Mouse (Mus musculus) hindbrain, embryonic 12.5 days (tissue): ENCODE measurements around the gene Slc3a2. TPM values are rescaled to one million over a fixed set of nuclear protein-coding genes. Genes with fewer than 3 reads are reported as not detected.
A peak's percentile ranks its signal among the peaks of the same experiment; 100 is the strongest.
"Not testable (repeated sequence)": the region's sequence is repeated elsewhere in the genome, so short reads cannot be mapped to it uniquely, and the experiment has no call there.

Experiments
- ATAC-seq: fragments of 200-750 bp; cut with Nextera tagmentation; 2 replicates; pipeline ENCODE4 v1.8.0; 2017; ENCODE audit warnings: moderate TSS enrichment; ENCODE audit not compliant: low FRiP score
- H3K27ac ChIP-seq: fragments of 300-500 bp; sonication (generic); 2 replicates; pipeline ENCODE4 v1.5.1; 2016; ENCODE audit warnings: mild to moderate bottlenecking
- H3K27me3 ChIP-seq: fragments of 300-500 bp; sonication (generic); 2 replicates; pipeline ENCODE4 v1.6.1; 2016; ENCODE audit warnings: mild to moderate bottlenecking
- H3K36me3 ChIP-seq: fragments of 300-500 bp; sonication (generic); 2 replicates; pipeline ENCODE4 v1.6.1; 2016; ENCODE audit warnings: mild to moderate bottlenecking
- H3K4me1 ChIP-seq: fragments of 300-500 bp; sonication (generic); 2 replicates; pipeline ENCODE4 v1.6.1; 2016
- H3K4me2 ChIP-seq: fragments of 300-500 bp; sonication (generic); replicated peaks from 2 replicates; pipeline ENCODE4 v1.6.1; 2016; ENCODE audit warnings: mild to moderate bottlenecking
- H3K4me3 ChIP-seq: fragments of 300-500 bp; sonication (generic); 2 replicates; pipeline ENCODE4 v1.5.1; 2016; ENCODE audit warnings: mild to moderate bottlenecking
- H3K9ac ChIP-seq: fragments of 300-500 bp; sonication (generic); 2 replicates; pipeline ENCODE4 v1.6.1; 2016; ENCODE audit warnings: mild to moderate bottlenecking, moderate library complexity
- H3K9me3 ChIP-seq: fragments of 300-500 bp; sonication (generic); replicated peaks from 2 replicates; pipeline ENCODE4 v1.6.1; 2016; ENCODE audit warnings: mild to moderate bottlenecking
- WGBS: fragments of 180-500 bp; shearing (Covaris S2); methylation state at CpG from one replicate; pipeline ENCODE4 v1.1.7; 2016; 5-methylcytosine and 5-hydroxymethylcytosine counted together
- polyA plus RNA-seq: library from polyadenylated mRNA; unstranded; fragments of >200 nt; fragmentation: Nextera tagmentation; extraction: Ambion mirVana; gene quantifications from 2 replicates; pipeline ENCODE4 v1.2.1, GENCODE M21; 2016

Slc3a2 gene
- polyA plus RNA-seq, 1 experiment from 2014 or later: 126 TPM

GRCm38 (mm10) chr19:8742176-8742575 is 19.0 kb upstream of the Slc3a2 start:
- WGBS: 21% methylated on average over 14 of the region's 14 CpGs
- Histone ChIP-seq H3K4me3 (peak overlapping the region; percentile 89), H3K4me1 (peaks cover 22% of the 10 kb centered on the region), H3K4me2 (peak overlapping the region; percentile 98), H3K27ac (peak overlapping the region; percentile 95; the same call in 1 of the 2 replicates), H3K9me3 (no peaks in the 10 kb centered on the region), H3K27me3 (no peaks in the 10 kb centered on the region), H3K36me3 (peaks cover 61% of the 10 kb centered on the region), H3K9ac (peak overlapping the region; percentile 89)
- no peak for ATAC-seq

GRCm38 (mm10) chr19:8741243-8741869 is 18.2 kb upstream of the Slc3a2 start, which contains the start of gene Stx5a:
Stx5a (plus strand) TSS chr19:8741413.
- peak; percentile 97 for ATAC-seq
- peak within 1 kb of the TSS; percentile 89 for H3K9ac ChIP-seq
- peak within 1 kb of the TSS; percentile 95 for H3K27ac ChIP-seq
- WGBS: under 1% methylated on average over 36 of the region's 36 CpGs
- H3K4me1 ChIP-seq: peaks cover 24% of the 10 kb centered on the region
- H3K36me3 ChIP-seq: peaks cover 53% of the 10 kb centered on the region
- H3K4me3 ChIP-seq: peak within 1 kb of the TSS; percentile 89
- no peaks in the 10 kb centered on the region for H3K9me3 ChIP-seq
- no peaks in the 10 kb centered on the region for H3K27me3 ChIP-seq
- H3K4me2 ChIP-seq: peak within 1 kb of the TSS; percentile 98

GRCm38 (mm10) chr19:8740603-8741002 is 17.4 kb upstream of the Slc3a2 start, which contains the start of gene 1700092M07Rik:
1700092M07Rik (plus strand) TSS chr19:8740718.
- ATAC-seq: no peak
- H3K36me3 ChIP-seq: peaks cover 45% of the 10 kb centered on the region
- WGBS: 64% methylated on average over 14 of the region's 14 CpGs

GRCm38 (mm10) chr19:8739646-8740045 is 16.5 kb upstream of the Slc3a2 start:
- Histone ChIP-seq H3K9ac (no peak overlapping the region), H3K27ac (no peak overlapping the region), H3K4me3 (no peak overlapping the region), H3K4me2 (no peak overlapping the region), H3K4me1 (peaks cover 31% of the 10 kb centered on the region), H3K27me3 (no peaks in the 10 kb centered on the region), H3K36me3 (peaks cover 36% of the 10 kb centered on the region), H3K9me3 (no peaks in the 10 kb centered on the region)
- no peak for ATAC-seq
- WGBS: 88% methylated on average over 6 of the region's 6 CpGs

More at GRCm38 (mm10) chr19:8740603-8741002, 17.4 kb upstream of the Slc3a2 start, which contains the start of gene 1700092M07Rik:
- Histone ChIP-seq H3K4me1 (peaks cover 27% of the 10 kb centered on the region), H3K9me3 (no peaks in the 10 kb centered on the region), H3K4me3 (peak within 1 kb of the TSS; percentile 89), H3K27me3 (no peaks in the 10 kb centered on the region), H3K4me2 (peak within 1 kb of the TSS; percentile 98), H3K9ac (peak within 1 kb of the TSS; percentile 89), H3K27ac (peak within 1 kb of the TSS; percentile 95)

GRCm38 (mm10) chr19:8738911-8739310 is 15.7 kb upstream of the Slc3a2 start:
- 89% methylated on average over 7 of the region's 7 CpGs for WGBS

GRCm38 (mm10) chr19:8736160-8736467 is 12.9 kb upstream of the Slc3a2 start:
- Histone ChIP-seq H3K9me3 (no peaks in the 10 kb centered on the region), H3K4me1 (peaks cover 18% of the 10 kb centered on the region), H3K36me3 (peaks cover 32% of the 10 kb centered on the region), H3K4me2 (peak overlapping the region; percentile 86), H3K27ac (peak overlapping the region; percentile 64), H3K27me3 (no peaks in the 10 kb centered on the region), H3K9ac (peak overlapping the region; percentile 76), H3K4me3 (peak overlapping the region; percentile 72)
- peak; percentile 33 for ATAC-seq
- 3% methylated on average over 11 of the region's 11 CpGs for WGBS

More at GRCm38 (mm10) chr19:8738911-8739310, 15.7 kb upstream of the Slc3a2 start:
- no peak for ATAC-seq
- Histone ChIP-seq H3K4me2 (no peak overlapping the region), H3K4me1 (peaks cover 31% of the 10 kb centered on the region), H3K27me3 (no peaks in the 10 kb centered on the region), H3K27ac (no peak overlapping the region), H3K4me3 (no peak overlapping the region), H3K9me3 (no peaks in the 10 kb centered on the region), H3K36me3 (peaks cover 34% of the 10 kb centered on the region), H3K9ac (no peak overlapping the region)

- no peaks in the 10 kb centered on the region for H3K9me3 ChIP-seq
- H3K27ac ChIP-seq: peak within 1 kb of the TSS; percentile 64
- under 1% methylated on average over 32 of the region's 32 CpGs for WGBS
- peaks cover 31% of the 10 kb centered on the region for H3K36me3 ChIP-seq
- H3K4me3 ChIP-seq: peak within 1 kb of the TSS; percentile 72
- peak within 1 kb of the TSS; percentile 86 for H3K4me2 ChIP-seq
- peak; percentile 95 for ATAC-seq
- H3K27me3 ChIP-seq: no peaks in the 10 kb centered on the region
- H3K9ac ChIP-seq: peak within 1 kb of the TSS; percentile 76
- H3K4me1 ChIP-seq: peaks cover 13% of the 10 kb centered on the region
Measured at GRCm38 (mm10) chr19:8735389-8736159, 12.4 kb upstream of the Slc3a2 start, which contains the start of gene Wdr74. Wdr74 (plus strand) TSS chr19:8735827.

GRCm38 (mm10) chr19:8734334-8734733 is 11.2 kb upstream of the Slc3a2 start:
- Histone ChIP-seq H3K4me2 (no peak overlapping the region), H3K27ac (no peak overlapping the region), H3K9ac (no peak overlapping the region), H3K36me3 (peaks cover 18% of the 10 kb centered on the region), H3K9me3 (no peaks in the 10 kb centered on the region), H3K4me3 (no peak overlapping the region), H3K27me3 (no peaks in the 10 kb centered on the region), H3K4me1 (peaks cover 10% of the 10 kb centered on the region; the same call in 1 of the 2 replicates)
- ATAC-seq: no peak
- 84% methylated on average over 3 of the region's 3 CpGs for WGBS

- H3K4me3 ChIP-seq, ATAC-seq, H3K4me2 ChIP-seq, H3K27me3 ChIP-seq, H3K9ac ChIP-seq, H3K9me3 ChIP-seq, H3K27ac ChIP-seq: not testable (repeated sequence)
- 50% methylated on average over 3 of the region's 3 CpGs for WGBS
- peaks cover 14% of the 10 kb centered on the region for H3K4me1 ChIP-seq
- peaks cover 30% of the 10 kb centered on the region for H3K36me3 ChIP-seq
Measured at GRCm38 (mm10) chr19:8728335-8729099, 5.3 kb upstream of the Slc3a2 start.

GRCm38 (mm10) chr19:8727495-8728114 is 4.4 kb upstream of the Slc3a2 start:
- H3K4me1 ChIP-seq: peaks cover 14% of the 10 kb centered on the region
- no peaks in the 10 kb centered on the region for H3K9me3 ChIP-seq
- H3K4me3 ChIP-seq: no peak overlapping the region
- no peaks in the 10 kb centered on the region for H3K27me3 ChIP-seq
- peaks cover 30% of the 10 kb centered on the region for H3K36me3 ChIP-seq
- WGBS: 28% methylated on average over 5 of the region's 5 CpGs
- H3K9ac ChIP-seq: no peak overlapping the region
- ATAC-seq: no peak
- no peak overlapping the region for H3K4me2 ChIP-seq
- H3K27ac ChIP-seq: no peak overlapping the region

GRCm38 (mm10) chr19:8726609-8727390 is 3.6 kb upstream of the Slc3a2 start:
- Histone ChIP-seq H3K27me3 (no peaks in the 10 kb centered on the region), H3K4me3 (no peak overlapping the region), H3K9me3 (no peaks in the 10 kb centered on the region), H3K4me1 (peaks cover 22% of the 10 kb centered on the region), H3K36me3 (peaks cover 30% of the 10 kb centered on the region), H3K4me2 (no peak overlapping the region), H3K27ac (no peak overlapping the region), H3K9ac (no peak overlapping the region)
- WGBS: 21% methylated on average over 3 of the region's 3 CpGs
- no peak for ATAC-seq
